Mouse (Mus musculus) neural tube, embryonic 12.5 days (tissue): ENCODE measurements around the gene Mdm2. TPM values are rescaled to one million over a fixed set of nuclear protein-coding genes. Genes with fewer than 3 reads are reported as not detected.
A peak's percentile ranks its signal among the peaks of the same experiment; 100 is the strongest.

Experiments
- ATAC-seq: fragments of 200-750 bp; cut with Nextera tagmentation; 2 replicates; pipeline ENCODE4 v1.8.0; 2017; ENCODE audit warnings: low read depth, mild to moderate bottlenecking, moderate TSS enrichment, moderate library complexity; ENCODE audit not compliant: low FRiP score
- H3K27ac ChIP-seq: fragments of 300-500 bp; sonication (generic); 2 replicates; pipeline ENCODE4 v1.5.1; 2016
- H3K27me3 ChIP-seq: fragments of 300-500 bp; sonication (generic); replicated peaks from 2 replicates; pipeline ENCODE4 v1.6.1; 2016; ENCODE audit warnings: mild to moderate bottlenecking
- H3K36me3 ChIP-seq: fragments of 300-500 bp; sonication (generic); 2 replicates; pipeline ENCODE4 v1.6.1; 2016; ENCODE audit warnings: mild to moderate bottlenecking
- H3K4me1 ChIP-seq: fragments of 300-500 bp; sonication (generic); 2 replicates; pipeline ENCODE4 v1.6.1; 2016
- H3K4me2 ChIP-seq: fragments of 300-500 bp; sonication (generic); replicated peaks from 2 replicates; pipeline ENCODE4 v1.6.1; 2016; ENCODE audit warnings: mild to moderate bottlenecking
- H3K4me3 ChIP-seq: fragments of 300-500 bp; sonication (generic); 2 replicates; pipeline ENCODE4 v1.5.1; 2016
- H3K9ac ChIP-seq: fragments of 300-500 bp; sonication (generic); 2 replicates; pipeline ENCODE4 v1.6.1; 2016; ENCODE audit warnings: mild to moderate bottlenecking
- H3K9me3 ChIP-seq: fragments of 300-500 bp; sonication (generic); 2 replicates; pipeline ENCODE4 v1.6.1; 2016; ENCODE audit warnings: mild to moderate bottlenecking
- WGBS: fragments of 180-500 bp; shearing (Covaris S2); methylation state at CpG from one replicate; pipeline ENCODE4 v1.1.7; 2016; 5-methylcytosine and 5-hydroxymethylcytosine counted together
- polyA plus RNA-seq: library from polyadenylated mRNA; unstranded; fragments of >200 nt; fragmentation: Nextera tagmentation; extraction: Ambion mirVana; gene quantifications from 2 replicates; pipeline ENCODE4 v1.2.1, GENCODE M21; 2016

The Mdm2 gene
- polyA plus RNA-seq, 1 experiment from 2014 or later = 74.4 TPM

- no peaks in the 10 kb centered on the region for H3K27me3 ChIP-seq
- H3K27ac ChIP-seq = no peak overlapping the region
- 0 out of 2 replicates have a peak, but pooled peaks cover 6% of the 10 kb centered on the region for H3K4me1 ChIP-seq
- H3K36me3 ChIP-seq = no peaks in the 10 kb centered on the region
- H3K4me3 ChIP-seq = no peak overlapping the region
- H3K9ac ChIP-seq = no peak overlapping the region
- no peak for ATAC-seq
- no peak overlapping the region for H3K4me2 ChIP-seq
- WGBS = 83% methylated on average over 13 of the region's 13 CpGs
- no peaks in the 10 kb centered on the region for H3K9me3 ChIP-seq
Measured at GRCm38 (mm10) chr10:117671930-117672666, 38.5 kb downstream of the Mdm2 start.

- Histone ChIP-seq H3K27ac (no peak overlapping the region), H3K36me3 (no peaks in the 10 kb centered on the region), H3K4me2 (no peak overlapping the region), H3K9me3 (no peaks in the 10 kb centered on the region), H3K4me1 (0 out of 2 replicates have a peak, but pooled peaks cover 6% of the 10 kb centered on the region), H3K9ac (no peak overlapping the region), H3K4me3 (no peak overlapping the region), H3K27me3 (no peaks in the 10 kb centered on the region)
- 90% methylated on average over 9 of the region's 9 CpGs for WGBS
- ATAC-seq = no peak
Measured at GRCm38 (mm10) chr10:117671266-117671665, 39.3 kb downstream of the Mdm2 start.

GRCm38 (mm10) chr10:117670791-117671190, 39.8 kb downstream of the Mdm2 start:
- H3K4me1 ChIP-seq = 0 out of 2 replicates have a peak, but pooled peaks cover 6% of the 10 kb centered on the region
- WGBS = 88% methylated on average over 5 of the region's 5 CpGs
- no peak overlapping the region for H3K4me2 ChIP-seq
- H3K9ac ChIP-seq = no peak overlapping the region
- H3K27ac ChIP-seq = no peak overlapping the region
- H3K4me3 ChIP-seq = no peak overlapping the region
- no peaks in the 10 kb centered on the region for H3K9me3 ChIP-seq
- no peaks in the 10 kb centered on the region for H3K36me3 ChIP-seq
- no peaks in the 10 kb centered on the region for H3K27me3 ChIP-seq
- ATAC-seq = no peak

- Histone ChIP-seq H3K4me1 (0 out of 2 replicates have a peak, but pooled peaks cover 6% of the 10 kb centered on the region), H3K9me3 (no peaks in the 10 kb centered on the region), H3K36me3 (no peaks in the 10 kb centered on the region), H3K9ac (no peak overlapping the region), H3K27ac (no peak overlapping the region), H3K4me3 (no peak overlapping the region), H3K4me2 (no peak overlapping the region), H3K27me3 (no peaks in the 10 kb centered on the region)
- ATAC-seq = no peak
- 65% methylated on average over 3 of the region's 3 CpGs for WGBS
Measured at GRCm38 (mm10) chr10:117670092-117670491, 40.5 kb downstream of the Mdm2 start.

- Histone ChIP-seq H3K36me3 (no peaks in the 10 kb centered on the region), H3K9ac (no peak overlapping the region), H3K4me2 (no peak overlapping the region), H3K27me3 (no peaks in the 10 kb centered on the region), H3K4me3 (no peak overlapping the region), H3K9me3 (no peaks in the 10 kb centered on the region), H3K27ac (no peak overlapping the region), H3K4me1 (0 out of 2 replicates have a peak, but pooled peaks cover 6% of the 10 kb centered on the region)
- WGBS = 45% methylated on average over 10 of the region's 10 CpGs
- 0 out of 2 replicates have a peak, but pooled peaks have one; percentile 21 for ATAC-seq
Measured at GRCm38 (mm10) chr10:117669449-117670090, 41.0 kb downstream of the Mdm2 start.

GRCm38 (mm10) chr10:117668546-117669300, 41.8 kb downstream of the Mdm2 start:
- Histone ChIP-seq H3K9me3 (no peaks in the 10 kb centered on the region), H3K4me3 (no peak overlapping the region), H3K4me1 (peaks cover 11% of the 10 kb centered on the region), H3K36me3 (no peaks in the 10 kb centered on the region), H3K4me2 (no peak overlapping the region), H3K27ac (no peak overlapping the region), H3K27me3 (no peaks in the 10 kb centered on the region), H3K9ac (no peak overlapping the region)
- no peak for ATAC-seq
- WGBS = 83% methylated on average over 10 of the region's 10 CpGs

GRCm38 (mm10) chr10:117667663-117668507, 42.7 kb downstream of the Mdm2 start:
- WGBS = 92% methylated on average over 28 of the region's 28 CpGs
- H3K4me1 ChIP-seq = peaks cover 12% of the 10 kb centered on the region
- no peak for ATAC-seq
- no peak overlapping the region for H3K9ac ChIP-seq
- no peaks in the 10 kb centered on the region for H3K9me3 ChIP-seq
- no peak overlapping the region for H3K4me3 ChIP-seq
- no peaks in the 10 kb centered on the region for H3K27me3 ChIP-seq
- H3K36me3 ChIP-seq = no peaks in the 10 kb centered on the region
- no peak overlapping the region for H3K27ac ChIP-seq
- no peak overlapping the region for H3K4me2 ChIP-seq

- WGBS = 95% methylated on average over 9 of the region's 9 CpGs
- no peak for ATAC-seq
- Histone ChIP-seq H3K4me2 (no peak overlapping the region), H3K4me1 (peaks cover 12% of the 10 kb centered on the region), H3K27ac (no peak overlapping the region), H3K27me3 (no peaks in the 10 kb centered on the region), H3K4me3 (no peak overlapping the region), H3K9ac (no peak overlapping the region), H3K36me3 (no peaks in the 10 kb centered on the region), H3K9me3 (no peaks in the 10 kb centered on the region)
Measured at GRCm38 (mm10) chr10:117666947-117667630, 43.5 kb downstream of the Mdm2 start.

GRCm38 (mm10) chr10:117666361-117666760, 44.2 kb downstream of the Mdm2 start:
- no peaks in the 10 kb centered on the region for H3K36me3 ChIP-seq
- no peak overlapping the region for H3K27ac ChIP-seq
- no peak overlapping the region for H3K4me3 ChIP-seq
- no peaks in the 10 kb centered on the region for H3K9me3 ChIP-seq
- no peak for ATAC-seq
- H3K4me1 ChIP-seq = peaks cover 12% of the 10 kb centered on the region
- H3K9ac ChIP-seq = no peak overlapping the region
- 89% methylated on average over 3 of the region's 3 CpGs for WGBS
- H3K4me2 ChIP-seq = no peak overlapping the region
- no peaks in the 10 kb centered on the region for H3K27me3 ChIP-seq

- Histone ChIP-seq H3K4me2 (no peak overlapping the region), H3K9me3 (no peaks in the 10 kb centered on the region), H3K4me1 (peaks cover 12% of the 10 kb centered on the region), H3K4me3 (no peak overlapping the region), H3K9ac (no peak overlapping the region), H3K36me3 (no peaks in the 10 kb centered on the region), H3K27me3 (no peaks in the 10 kb centered on the region), H3K27ac (no peak overlapping the region)
- no peak for ATAC-seq
- WGBS = 55% methylated on average over 9 of the region's 9 CpGs
Measured at GRCm38 (mm10) chr10:117665376-117666275, 44.9 kb downstream of the Mdm2 start.

GRCm38 (mm10) chr10:117664926-117665209, 45.7 kb downstream of the Mdm2 start:
- no peak for ATAC-seq

More at GRCm38 (mm10) chr10:117664926-117665209, 45.7 kb downstream of the Mdm2 start:
- Histone ChIP-seq H3K4me2 (no peak overlapping the region), H3K27ac (no peak overlapping the region), H3K4me1 (peaks cover 11% of the 10 kb centered on the region), H3K9me3 (no peaks in the 10 kb centered on the region), H3K36me3 (no peaks in the 10 kb centered on the region), H3K27me3 (no peaks in the 10 kb centered on the region), H3K9ac (no peak overlapping the region), H3K4me3 (no peak overlapping the region)
